Mouse (Mus musculus): ENCODE data around the gene Nol6.

DNA sequence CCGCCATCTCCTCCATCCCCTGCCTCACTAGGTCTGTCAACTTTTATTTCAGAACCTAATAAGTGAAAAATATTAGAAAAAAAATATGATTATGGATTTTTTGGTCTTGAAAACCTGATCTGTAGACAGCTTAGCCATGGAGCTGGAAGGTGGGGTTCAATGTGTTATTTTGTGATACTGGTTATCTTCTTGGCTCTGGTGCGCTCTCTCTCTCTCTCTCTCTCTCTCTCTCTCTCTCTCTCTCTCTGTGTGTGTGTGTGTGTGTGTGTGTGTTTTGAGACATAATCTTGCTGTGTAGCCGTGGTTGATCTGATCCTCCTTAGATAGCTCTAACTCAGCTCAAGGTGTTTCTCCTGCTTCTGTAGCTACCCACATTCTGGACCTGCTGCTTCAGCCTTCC lies 5.6 kb upstream of the Nol6 start:
- TF ChIP-seq EP300 (IDR thresholded peaks at IDR 0.05; ENCODE audit: low read depth) (no peak), CTCF (IDR thresholded peaks at IDR 0.05; ENCODE audit: low read depth) (no peak)
